Mouse (Mus musculus): ENCODE measurements around the gene Msantd1.

Gene Msantd1

DNA sequence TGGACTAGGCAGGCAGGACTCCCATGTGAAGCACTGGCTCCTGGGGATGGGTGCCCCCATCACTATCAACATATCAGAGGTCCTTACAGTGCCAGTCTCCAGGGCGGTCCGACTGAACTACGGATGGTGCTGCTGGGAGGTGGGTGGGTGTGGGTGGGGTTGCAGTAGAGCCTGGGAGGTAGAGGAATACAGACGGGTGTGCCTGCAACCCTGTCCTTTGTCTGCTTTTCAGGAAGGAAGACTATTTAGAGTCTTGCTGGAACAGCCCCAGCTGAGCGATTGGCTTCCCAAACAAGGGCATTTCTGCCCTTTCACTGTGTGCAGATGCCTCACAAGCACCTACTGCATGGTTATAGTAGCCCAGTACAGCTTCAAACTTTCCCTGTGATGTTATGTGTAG is 60.6 kb downstream of the Msantd1 start:
- no peak for DNase-seq (ENCODE audit: extremely low spot score, low read depth, low spot score)

DNA sequence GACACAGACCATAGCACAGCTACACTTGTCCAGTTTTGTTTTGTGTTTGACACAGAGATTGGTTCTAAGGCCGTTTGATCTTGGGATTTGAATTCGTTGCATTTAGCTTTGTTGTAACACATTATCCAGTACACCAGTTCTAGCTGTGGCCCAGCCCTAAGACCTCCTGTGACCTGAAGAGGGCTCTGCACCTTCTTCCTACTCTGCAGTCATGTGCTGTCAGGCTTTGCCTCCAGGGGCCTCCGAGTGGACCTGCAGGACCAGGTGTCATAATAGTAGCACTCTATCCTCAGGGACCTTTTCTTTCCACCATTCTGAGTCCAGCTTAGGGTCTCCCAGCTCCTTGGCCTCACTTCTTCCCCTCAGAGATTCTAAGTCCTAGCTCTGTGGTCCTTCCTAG is 64.7 kb downstream of the Msantd1 start:
- no peak for DNase-seq (ENCODE audit: extremely low spot score, low read depth, low spot score)
